Mouse (Mus musculus) c-Kit-negative CD71-positive TER-119-positive erythroid progenitor cells, embryonic 14.5 days (primary cell): ENCODE data around the gene Ext2.

Source experiments
- DNase-seq: peaks from one replicate; pipeline ENCODE4 v3.0.0-alpha.2; 2013; ENCODE audit warnings: low read depth, low spot score

Ext2 gene

DNA sequence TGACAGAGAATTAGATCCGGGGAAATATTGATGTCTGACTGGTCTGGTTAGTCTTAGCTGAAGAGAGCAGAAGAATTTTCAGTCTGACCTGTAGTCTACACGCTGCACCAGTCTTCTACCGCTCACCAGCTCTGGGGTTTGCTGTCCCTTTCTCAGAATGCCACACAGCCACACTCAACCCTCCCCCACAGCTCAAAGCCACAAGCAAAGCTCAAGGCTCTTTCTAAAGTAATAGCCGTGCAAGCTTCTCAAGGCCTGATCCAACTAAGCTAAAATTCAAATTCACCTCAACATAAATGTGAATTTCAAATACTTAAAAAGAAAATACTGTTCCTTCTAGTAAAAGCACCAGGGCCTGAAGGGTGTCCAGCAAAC, 45.3 kb downstream of the Ext2 start:
- DNase-seq: no peak

DNA sequence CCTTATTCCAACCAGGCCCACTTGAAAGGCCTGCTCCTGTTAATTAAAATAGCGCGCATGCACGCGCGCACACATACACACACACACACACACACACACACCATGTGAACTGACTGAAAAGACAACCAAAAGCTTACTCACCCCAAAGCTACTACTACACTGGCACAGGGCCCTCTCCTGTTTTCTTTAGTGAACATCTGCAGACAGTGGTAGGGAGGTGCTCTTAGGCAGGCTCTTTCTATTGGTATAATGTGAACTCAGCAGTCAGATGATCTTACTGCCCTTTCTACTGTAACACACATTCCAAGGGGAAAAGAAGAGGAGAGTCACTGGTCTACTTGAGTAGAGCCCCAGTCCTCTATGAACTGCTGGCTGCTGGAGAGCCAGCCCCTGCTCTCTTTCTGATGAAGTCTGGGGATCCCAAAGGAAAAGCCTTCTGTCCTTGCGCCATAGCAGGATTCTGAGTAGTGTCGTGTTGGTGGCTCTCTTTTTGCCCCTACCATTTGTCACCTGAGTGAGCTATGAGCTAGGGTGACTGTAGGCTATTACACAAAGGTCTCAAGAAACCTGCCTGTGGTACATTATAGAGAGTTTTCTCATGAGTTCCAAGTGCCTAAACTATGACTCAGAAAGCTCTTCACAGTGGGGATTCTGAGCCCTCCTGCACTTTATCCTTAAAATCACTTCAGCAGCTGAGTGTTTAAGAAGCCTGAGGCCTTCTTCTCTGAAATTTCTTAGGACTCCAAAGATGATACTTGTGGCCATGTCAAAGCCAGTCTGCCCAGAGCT, 45.9 kb downstream of the Ext2 start:
- DNase-seq: no peak

GRCm38 (mm10) chr2:93775431-93775830, 46.9 kb downstream of the Ext2 start:
- no peak for DNase-seq

DNA sequence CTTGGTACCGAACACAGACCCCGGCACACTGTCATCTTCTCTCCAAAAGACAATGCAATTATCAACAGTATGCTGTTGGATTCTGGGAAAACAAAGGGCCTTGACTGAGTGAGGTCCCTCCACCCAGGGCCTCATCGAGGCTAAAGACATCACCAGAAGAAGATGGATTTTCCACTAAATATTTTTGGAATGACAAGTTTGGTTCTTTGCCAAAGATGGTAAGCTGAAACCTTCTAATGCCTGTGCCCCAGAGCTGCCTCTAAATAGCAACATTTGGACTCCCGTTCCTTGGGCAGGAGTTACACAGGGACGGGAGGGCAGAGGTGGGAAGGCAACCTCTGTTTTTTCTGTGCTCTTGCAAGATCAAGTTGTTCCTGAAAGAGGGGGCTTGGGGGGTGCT, 47.4 kb downstream of the Ext2 start:
- no peak for DNase-seq

GRCm38 (mm10) chr2:93772765-93773085, 49.6 kb downstream of the Ext2 start:
- DNase-seq: no peak

GRCm38 (mm10) chr2:93772054-93772764, 50.2 kb downstream of the Ext2 start:
- peak; percentile 25 for DNase-seq

- DNase-seq: no peak
Measured at GRCm38 (mm10) chr2:93770895-93771294, 51.5 kb downstream of the Ext2 start.

DNA sequence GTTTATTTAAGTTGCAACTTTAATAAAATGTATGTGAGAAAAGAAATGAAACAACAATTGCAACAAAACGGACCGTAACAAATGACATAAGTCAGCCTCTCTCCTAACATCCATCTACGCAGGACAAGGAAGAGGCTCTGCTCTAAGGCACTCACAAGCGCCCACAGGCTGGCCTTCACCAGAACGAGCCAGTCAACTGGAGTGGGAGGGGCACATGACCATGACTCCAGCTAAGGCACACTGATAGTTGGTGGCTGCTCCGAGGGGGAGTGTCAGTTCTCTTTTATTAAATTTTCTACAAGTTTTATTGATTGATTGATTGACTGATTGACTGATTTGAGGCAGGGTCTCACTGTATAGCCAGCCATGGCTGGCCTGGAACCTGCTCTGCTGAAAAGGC, 52.5 kb downstream of the Ext2 start:
- DNase-seq: no peak

DNA sequence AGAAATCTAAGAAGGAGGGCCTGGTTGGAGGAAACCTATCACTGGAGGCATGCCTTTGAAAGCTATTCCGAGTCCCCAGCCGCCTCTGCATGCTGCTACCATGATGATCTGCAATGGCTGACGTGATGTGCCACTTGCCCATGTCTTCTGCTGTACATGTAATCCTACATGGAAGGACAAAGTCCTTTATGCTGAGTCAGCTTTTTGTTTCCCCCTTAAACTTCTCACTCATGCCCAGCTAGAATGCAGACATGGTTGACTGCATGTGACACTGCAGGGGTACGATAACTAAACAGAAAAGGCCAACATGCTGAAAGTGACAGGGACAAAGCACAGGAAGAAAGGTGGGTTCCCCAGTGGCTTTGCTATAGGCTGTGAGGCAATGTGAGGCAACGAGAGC, 56.6 kb downstream of the Ext2 start:
- DNase-seq: no peak

- no peak for DNase-seq
Measured at GRCm38 (mm10) chr2:93764211-93764610, 58.2 kb downstream of the Ext2 start.

GRCm38 (mm10) chr2:93760389-93760788, 62.0 kb downstream of the Ext2 start:
- no peak for DNase-seq

DNA sequence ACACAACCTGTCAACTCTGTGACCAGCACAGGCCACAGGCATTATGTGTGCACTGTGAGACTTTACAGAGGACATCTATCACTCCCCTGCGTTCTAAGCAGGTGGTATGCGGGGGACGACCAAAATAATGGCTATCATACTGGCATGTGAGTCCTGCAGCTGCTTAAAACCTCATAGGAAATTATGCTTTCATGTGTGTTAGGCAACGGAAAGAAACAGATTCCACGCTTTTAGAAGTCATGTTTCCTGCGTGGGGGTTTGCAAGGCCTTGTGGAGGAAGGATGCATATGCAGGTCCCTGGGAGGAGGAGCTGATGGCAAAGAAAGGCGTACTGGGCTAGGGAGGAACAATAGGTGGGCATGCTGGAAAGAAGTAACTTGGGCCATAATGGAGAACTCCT, 63.2 kb downstream of the Ext2 start:
- DNase-seq: no peak

- no peak for DNase-seq
Measured at GRCm38 (mm10) chr2:93758298-93758697, 64.1 kb downstream of the Ext2 start.

DNA sequence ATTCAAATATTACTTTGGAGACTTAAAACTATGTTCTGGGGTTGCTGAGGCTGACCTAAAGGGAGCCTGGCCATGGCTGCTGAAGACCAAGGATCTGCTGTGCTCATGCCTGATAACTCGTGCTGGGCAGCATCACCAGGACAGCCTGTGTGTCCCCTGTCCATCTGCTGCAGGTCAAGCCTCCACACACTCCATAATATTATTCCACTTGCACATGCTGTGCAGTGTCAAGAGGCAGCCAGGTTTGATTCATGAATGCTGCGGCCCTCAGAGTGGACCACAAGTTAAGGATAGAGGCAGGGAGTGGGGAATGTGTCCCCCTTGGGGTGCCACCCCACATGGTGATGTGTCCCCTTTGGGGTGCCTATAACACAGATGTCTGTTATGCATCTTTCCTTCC, 68.0 kb downstream of the Ext2 start:
- no peak for DNase-seq

DNA sequence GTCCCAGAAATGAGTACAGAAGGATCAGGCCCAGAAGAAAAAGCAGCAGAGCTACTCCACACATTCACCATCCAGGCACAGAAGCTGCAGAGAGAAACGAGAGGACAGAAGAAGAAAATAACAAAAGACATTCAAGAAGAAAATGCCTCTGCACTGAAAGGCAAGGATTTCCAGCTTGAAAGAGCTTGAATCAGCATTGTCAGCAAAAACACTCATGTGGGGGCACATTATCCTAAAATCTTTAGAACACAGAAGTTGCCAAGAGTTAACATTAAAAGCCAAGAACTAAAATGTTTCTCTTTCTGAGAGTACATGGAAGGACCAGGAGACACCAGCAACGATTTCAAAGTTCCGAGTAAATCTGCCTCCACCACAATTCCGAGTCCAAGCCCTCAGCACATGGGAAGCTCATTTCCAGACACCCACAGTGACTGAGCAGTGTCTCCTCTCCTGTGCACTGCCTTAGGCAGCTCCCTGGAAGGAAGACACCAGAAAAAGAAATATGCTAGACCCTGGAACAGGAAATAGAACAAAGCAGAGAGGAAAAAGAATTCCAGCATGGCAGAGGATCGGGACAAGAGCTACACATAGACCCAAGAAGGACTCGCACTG, 69.1 kb downstream of the Ext2 start:
- no peak for DNase-seq

DNA sequence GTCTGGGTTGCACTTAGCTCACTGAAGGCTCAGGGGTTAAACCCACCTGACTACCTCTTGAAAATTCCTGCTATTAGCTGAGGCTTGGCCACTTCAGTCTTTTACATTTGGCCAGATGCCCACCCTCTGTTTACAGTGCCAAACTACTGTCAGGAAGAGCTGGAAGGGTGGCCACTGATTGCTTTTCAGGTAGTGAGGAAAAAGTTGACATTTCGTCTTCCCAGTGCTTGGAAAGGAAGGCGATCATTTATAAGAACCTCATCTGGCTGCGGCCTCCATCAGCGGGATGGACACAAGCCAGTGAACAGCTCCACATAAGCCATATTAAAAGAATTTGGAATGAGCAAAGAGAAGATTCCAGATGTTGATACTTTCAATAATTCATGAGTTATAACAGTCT, 72.7 kb downstream of the Ext2 start:
- no peak for DNase-seq

DNA sequence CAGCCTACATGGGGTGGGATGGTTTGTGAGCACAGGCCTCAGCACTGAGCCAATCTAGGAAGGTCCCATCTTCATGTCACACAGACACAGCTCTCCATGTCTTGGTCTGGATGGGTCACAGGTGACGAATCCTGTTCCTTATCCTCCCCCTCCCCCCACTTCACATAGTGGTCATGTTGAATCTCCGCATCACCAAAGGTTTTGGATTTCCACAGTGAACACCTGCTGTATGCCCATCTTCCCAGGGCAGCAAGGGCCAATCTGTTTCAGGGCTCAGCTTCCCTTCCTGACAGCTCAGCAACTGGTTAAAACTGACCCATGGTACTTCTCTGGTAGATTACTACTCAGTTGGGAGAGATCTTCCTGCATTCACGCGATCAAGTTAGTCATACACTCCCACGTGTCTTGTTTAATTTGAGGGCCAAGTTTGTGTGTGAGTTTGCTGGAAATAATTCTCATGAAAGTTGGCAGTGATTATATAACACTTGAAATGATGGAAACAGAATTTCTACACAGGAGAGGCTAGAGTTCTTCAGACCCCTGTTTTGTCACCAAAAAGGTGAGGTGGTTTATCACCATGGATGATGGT, 74.7 kb downstream of the Ext2 start:
- DNase-seq: no peak

GRCm38 (mm10) chr2:93746620-93747019, 75.7 kb downstream of the Ext2 start:
- no peak for DNase-seq

GRCm38 (mm10) chr2:93746162-93746561, 76.2 kb downstream of the Ext2 start:
- DNase-seq: no peak

DNA sequence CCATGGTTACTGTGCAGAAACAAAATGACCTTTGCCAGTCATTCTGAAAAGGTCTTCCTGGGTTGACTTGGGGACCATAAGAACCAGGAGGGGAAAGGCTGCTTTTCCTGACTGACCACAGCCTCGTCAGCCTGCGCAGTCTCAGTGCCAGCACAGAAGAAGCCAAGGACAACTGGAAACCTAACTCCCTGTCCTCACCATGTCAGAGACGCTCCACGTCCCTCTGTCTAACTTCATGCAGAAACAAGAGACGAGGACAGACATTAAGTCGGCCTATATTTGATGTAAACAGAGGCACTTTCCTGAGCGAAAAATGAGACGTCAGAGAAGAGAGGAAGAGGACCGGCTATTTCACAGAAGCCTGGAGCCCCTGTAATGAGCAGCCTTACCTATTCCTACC, 76.6 kb downstream of the Ext2 start:
- no peak for DNase-seq

DNA sequence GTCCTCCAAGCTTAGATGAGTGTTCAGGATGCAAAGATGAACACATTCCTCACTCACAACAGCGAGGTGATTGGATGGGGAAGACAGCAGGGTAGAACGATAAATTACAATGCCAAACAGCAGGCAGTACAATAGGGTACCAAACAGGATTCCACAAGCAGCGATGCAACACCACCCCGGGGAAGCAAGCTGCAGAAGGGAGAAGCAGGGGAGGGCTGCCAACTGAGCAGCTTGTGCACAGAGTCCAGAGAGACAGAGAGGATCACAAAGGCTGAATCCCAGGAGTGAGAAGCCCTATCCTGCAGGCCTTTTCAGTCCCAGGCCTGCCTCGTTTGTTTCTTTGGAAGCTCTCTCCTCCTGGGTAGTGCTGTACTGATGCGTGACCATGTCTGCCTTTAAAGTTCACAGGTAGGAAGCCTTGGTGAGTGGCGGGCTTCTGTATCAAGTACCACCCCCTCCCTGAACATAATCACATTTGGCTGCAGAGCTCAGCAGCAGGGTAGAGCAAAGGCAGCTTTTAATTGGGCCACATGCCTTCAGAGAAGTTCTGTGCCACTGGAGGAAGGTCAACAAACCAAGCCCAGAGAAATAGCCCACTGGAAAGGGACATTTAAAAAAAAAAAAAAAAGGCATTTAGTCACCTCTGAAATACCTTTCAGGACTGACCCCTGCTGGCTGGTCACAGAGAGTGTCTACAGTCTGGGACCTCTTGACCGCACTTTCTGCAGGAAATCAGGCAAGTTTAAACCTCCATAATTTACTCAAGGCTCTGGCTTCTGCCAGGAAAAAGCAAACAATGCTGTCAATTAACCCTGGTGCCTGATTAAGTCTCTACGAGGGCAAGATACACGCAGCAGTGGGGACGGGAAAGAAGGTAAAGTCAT, 77.8 kb downstream of the Ext2 start:
- no peak for DNase-seq

DNA sequence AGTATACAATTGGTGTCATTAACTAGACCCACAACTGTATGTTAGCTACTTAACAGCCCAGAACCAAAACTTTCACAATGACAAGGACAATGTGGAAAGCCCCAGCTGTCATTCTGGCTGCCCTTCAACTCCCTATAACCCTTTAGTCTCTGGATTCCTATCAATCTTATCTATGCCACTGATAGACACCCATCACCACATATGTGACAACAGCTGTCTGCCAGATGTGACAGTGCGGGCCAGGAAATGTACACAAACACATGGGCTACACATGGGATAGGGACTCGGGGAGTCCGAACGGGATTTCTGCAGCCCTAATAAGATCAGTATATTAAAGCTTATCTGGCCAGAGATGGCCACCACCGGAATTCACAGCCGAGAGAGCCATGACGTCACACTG, 80.7 kb downstream of the Ext2 start:
- DNase-seq: no peak
